Mouse (Mus musculus): ENCODE measurements around the gene Nploc4.
"Not testable (repeated sequence)": the region's sequence is repeated elsewhere in the genome, so short reads cannot be mapped to it uniquely, and the experiment has no call there.

Nploc4 gene

DNA sequence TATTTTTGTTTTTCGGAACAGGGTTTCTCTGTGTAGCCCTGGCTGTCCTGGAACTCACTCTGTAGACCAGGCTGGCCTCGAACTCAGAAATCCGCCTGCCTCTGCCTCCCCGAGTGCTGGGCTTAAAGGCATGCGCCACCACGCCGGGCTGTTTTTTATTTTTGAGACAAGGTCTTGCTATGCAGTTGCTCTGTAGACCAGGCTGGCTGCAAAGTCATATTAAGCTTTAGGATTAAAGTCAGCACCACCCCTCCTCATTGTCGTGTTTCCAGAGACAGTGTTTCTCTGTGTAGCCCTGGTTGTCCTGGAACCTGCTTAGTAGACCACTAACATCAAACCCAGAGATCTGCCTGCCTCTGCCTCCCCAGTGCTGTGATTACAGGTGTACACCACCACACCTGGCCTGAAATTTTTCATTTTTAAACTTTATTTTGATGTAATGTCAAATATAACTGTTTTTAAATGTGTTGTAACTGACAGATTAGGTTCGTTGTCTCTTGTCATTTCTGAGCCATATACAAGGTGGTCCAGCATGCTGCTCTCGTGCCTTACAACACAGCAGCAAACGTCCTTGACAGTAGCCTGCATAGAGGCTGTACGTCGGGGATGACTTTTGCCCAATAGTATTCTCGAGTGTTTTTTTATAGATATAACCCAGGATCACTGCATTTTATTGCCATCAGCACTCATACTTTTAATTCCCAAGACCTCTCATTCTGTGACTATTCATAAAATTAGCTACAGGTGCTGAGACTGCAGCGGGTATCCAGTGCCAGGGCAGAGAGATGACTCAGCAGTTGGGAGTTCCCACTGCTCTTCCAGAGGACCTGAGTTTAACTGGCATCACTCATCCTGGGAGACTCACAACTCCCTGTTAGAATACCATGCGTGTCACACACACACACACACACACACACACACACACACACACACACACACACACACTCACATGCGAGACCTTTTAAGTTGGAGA is 82.9 kb downstream of the Nploc4 start:
- peak; percentile 59 for DNase-seq (ENCODE audit: low read depth, low spot score)

DNA sequence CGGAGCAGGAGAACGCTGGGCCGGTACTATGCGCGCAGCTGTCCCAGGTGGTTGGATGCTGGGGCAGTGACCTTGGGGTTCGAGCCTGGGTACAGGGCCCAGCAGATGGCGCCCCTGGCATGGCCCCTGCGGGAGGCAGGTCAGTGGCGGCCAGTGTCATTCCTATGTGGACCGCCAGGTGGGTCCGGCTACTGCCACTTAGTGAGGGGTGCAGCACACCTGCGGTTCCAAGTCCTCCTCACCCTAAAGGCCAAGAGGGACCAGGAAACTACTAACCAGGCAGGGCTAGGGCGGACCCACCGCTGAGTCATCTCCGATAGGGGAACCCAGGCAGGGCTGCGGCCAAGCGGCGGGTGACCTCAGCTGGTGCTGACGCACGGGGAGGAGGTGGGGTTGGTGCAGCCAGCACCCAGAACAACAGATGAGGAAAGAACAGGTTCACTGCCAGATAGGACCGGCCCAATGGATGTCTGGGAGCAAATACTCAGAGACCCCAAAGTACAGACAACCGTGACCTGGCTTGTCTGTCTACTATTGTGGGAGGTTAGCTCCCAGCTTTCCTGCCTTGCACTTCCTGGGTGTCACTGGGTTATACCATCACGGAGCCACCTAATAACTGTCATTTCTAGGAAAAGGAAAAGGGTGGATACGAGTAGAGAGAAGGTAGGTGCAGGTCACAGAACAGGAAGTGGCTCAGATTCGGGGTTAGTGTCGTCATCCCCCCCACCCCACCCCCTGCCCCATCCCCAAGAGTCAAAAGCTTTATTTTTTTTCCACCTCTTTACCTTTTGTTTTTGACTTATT is 83.8 kb downstream of the Nploc4 start:
- peak; percentile 38 for DNase-seq (ENCODE audit: low read depth, low spot score)

DNA sequence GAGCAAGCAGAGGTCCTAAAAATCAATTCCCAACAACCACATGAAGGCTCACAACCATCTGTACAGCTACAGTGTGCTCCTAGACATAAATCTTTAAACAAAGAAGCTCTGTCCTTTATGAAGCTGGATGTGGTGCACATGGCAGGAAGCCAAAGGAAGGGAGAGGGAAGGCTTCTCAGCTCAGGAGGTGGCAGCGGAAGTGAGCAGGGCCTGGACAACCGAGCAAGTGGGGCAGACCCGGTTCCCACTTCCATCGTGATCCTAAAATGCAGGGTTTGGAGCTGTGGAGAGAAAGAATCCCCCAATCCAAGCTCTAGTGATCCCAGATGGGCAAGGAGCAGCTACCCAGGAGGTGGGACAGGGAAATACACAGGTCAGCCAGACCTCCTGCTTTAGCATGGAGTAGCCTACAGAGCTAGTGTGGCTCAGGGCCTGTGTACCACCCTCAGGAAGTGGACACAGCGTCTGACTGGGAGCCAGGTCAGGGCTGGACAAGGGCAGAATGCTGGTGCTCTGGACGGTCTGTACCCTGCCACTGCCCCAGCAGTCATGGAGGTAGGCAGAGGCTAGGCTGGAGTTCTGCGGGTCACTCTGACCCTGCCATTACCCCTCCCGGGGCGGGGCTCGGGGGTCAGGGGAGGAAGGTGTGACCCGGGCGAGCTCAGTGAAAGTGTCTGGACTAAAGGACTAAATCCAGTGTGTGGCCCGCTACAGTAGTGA is 84.8 kb downstream of the Nploc4 start:
- DNase-seq (ENCODE audit: low read depth, low spot score), result peak; percentile 70

DNA sequence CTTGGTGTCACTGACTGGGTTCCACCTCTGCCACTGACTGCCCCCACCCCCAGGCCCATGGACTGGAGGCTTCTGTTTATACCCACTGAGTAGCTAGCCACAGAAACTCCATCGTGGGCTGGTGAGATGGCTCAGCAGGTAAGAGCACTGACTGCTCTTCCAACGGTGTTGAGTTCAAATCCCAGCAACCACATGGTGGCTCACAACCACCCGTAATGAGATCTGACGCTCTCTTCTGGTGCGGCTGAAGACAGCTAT is 85.5 kb downstream of the Nploc4 start:
- DNase-seq (ENCODE audit: low read depth, low spot score), result not testable (repeated sequence)

DNA sequence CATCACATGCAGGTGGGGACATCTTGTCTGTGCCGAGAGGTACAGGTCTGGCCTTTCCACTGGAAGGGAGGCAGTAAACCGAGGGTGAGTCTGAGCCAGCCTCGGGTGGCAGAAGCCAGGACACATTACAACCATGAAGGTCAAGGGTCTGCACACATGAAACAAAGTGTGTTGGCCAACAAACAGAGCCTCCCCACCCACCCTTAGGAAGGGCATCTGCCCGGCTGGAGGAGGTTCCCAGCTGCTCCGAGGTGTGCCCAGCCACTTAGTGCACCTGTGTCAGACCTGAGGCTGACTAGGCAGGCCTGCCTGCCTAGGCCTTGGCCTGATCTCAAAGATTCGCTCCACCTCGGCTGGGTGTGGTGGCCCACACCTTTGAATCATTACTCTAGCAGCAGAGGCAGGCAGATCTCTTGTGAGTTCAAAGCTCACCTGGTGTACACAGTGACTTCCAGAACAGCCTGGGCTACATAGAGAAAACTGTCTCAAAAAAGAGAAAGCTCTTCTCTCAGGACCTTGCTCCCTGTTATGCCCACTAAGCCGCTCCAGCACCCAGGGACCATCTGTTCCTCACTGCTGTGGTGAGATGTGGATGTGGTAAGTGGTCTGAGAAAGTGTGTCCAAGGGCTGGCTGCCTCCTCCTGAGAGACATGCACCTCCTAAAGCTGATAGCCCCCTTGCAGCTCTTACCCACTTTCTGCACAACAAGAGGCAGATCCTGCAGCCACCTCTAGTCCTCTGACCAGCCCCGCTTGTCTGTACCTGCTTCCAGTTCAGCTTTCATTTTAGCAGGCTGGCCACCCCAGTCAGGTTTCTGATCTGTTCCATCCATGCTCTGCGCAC is 86.0 kb downstream of the Nploc4 start:
- no peak for DNase-seq (ENCODE audit: low read depth, low spot score)

DNA sequence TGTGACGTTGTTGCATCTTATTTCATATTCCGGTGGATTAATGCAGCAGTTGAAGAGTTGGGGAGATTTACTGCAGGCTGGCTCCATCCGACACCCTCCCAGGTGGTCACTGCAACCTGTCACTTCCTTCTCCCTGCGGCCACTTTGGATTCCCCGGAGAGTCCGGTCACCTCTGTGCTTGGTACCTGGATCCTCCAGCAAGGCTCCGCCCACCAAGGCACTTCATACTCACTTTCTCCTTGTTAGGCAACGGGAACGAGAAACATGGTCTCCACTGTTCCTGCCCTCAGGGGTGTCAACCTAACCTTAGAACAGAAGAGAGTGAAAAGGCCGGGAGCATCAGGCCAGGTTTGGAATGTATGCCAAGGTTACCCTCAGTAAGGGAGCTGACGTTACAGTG is 86.8 kb downstream of the Nploc4 start:
- no peak for DNase-seq (ENCODE audit: low read depth, low spot score)

DNA sequence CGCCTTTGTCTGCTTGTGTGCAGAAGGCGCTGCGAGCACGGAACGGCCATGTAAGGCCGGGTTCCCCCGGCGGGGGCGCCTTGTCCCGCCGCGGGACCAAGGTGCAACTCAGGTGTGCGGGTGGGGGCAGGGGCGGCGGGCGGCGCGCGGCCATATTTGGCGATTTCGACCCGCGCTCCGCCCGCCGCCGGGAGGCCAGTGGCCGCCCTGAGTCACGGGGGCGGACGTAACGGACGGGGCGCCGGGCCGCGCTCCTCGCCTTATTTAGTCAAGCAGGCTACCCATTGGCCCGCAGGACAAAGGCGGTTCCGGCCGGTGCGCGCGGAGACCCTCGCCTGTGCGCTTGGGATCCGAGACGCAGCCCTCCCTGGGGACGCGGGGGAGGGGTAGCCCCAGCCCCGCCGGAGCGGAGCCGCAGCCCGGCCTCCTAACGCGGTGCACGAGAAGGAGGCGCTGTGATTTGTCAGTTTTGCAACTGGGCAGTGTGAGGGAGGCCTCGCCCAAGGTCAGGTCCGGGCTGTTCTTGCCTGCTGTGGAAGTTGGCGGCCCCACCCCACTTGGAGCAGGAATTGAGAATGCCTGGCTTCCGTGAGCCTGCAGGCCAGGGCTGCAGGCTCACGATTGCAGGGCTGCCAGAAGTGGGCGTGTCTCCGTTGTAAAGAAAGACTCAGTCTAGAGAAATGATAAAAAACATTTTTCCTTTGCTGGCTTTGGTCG is 87.4 kb downstream of the Nploc4 start:
- peak; percentile 86 for DNase-seq (ENCODE audit: low read depth, low spot score)

DNA sequence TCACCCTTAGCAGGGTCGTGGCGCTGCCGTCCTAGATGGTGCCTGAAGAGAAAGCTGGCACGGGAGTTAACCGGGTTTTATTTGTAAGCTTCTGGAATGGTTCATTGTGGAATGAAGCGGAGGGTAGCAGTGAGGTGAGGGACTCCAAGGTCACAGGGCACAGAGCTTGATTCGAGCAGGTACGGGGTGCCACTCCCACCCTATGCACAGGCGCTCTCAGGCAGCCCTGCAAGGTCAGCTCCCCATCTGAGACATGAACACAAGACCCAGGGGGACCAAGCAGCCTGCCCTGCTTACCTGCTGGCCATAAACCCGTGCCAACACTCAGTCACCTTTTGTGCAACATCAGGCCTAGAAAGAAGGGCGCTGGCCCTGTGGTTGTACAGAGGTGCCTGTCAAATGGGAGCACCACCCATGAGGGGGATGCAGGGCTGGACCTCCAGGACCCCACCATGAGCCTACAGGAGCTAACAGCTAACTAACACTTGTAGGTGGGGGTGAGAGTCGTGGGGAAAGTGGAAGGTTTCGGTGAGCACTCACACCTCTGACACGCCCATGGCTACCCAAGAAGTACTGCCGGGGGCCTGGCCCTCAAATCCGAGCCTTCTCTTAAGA is 88.0 kb downstream of the Nploc4 start:
- DNase-seq (ENCODE audit: low read depth, low spot score), result peak; percentile 43

DNA sequence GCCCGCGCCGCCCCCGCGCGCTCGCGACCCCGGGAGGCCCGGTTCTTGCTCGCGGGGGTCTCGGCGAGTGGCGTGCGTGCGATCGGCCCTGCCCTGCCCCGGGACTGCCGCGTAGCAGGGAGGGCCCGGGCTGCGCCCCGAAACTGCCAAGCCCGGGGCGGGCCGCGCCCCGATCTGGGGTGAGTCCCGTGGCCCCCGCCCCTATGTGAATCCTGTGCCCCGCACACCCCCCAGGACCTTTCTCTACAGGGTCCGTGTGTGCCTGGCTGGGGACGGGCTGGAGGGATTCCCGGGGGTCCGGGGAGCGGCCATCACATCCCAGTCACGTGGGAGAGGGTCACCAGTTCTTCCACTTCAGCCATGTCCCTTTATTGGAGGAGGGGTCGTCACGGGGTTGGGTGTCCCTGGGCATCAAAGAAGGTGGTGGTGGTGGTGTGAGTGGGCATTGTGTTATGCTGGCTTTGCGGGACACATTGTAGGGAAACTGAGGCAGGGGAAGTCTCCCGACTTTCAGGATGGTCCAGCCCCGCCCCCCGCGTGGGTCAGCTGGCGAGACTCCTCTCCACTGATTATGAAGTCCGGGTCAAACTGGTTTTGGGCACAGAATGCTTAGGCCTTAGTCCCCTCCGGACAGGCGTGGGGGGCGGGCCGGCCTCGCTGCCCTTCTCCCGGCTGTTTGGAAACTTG is 88.7 kb downstream of the Nploc4 start:
- DNase-seq (ENCODE audit: low read depth, low spot score), result peak; percentile 39

DNA sequence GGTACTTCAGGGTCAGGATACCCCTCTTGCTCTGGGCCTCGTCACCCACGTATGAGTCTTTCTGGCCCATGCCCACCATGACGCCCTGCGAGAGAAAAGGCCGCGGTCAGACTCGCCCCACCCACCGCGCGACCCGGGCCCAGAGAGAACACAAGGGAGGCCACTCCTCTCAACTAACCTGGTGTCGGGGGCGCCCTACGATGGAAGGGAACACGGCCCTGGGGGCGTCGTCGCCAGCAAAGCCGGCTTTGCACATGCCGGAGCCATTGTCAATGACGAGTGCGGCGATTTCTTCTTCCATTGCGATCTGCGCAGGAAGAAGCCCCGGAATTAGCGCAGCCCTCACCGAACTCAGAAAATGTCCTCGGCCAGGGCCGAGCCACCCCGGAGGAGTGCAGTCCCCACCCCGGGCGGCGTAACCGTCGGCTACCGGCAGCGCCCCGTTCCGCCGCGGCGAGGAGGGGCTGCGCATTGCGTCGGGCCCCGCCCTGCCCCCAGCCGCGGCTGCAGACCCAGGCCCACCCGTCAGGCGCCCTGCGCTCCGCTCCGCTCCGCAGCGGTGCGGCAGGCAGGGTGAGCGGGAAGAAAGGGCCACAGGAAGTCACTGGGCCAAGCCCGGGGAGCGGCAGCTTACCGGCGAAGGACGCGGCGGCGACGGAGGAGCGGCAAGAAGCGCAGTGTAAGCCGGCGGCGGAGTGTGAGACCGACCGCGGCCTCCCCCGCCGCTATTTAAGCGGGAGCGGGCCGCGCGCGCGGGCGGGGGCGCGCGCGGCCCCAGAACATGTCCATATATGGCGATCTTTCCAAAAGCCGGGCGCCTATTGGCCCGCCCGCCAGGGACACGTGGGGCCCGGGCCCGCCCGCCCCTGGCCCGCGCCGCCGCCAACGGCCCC is 89.5 kb downstream of the Nploc4 start, which contains the start of gene Actg1:
Actg1 (minus strand) TSS at position 752 of the 893 bp plus-strand sequence.
- peak; percentile 91 for DNase-seq (ENCODE audit: low read depth, low spot score)

DNA sequence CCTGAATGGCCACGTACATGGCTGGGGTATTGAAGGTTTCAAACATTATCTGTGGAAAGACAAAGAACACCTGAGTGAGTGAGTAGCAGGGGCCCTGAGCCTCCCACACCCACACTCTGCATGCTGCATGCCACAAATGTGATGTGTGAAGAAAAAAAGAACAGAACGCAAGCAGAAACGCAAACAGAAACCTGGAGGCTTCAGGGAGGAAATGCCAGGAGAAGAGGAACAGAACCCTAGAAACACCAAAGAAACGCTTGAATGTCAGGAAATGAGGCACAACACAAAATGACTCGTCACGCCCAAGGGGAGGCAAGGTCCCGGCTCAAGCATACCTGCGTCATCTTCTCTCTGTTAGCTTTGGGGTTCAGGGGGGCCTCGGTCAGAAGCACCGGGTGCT is 90.2 kb downstream of the Nploc4 start:
- DNase-seq (ENCODE audit: low read depth, low spot score), result peak; percentile 36

DNA sequence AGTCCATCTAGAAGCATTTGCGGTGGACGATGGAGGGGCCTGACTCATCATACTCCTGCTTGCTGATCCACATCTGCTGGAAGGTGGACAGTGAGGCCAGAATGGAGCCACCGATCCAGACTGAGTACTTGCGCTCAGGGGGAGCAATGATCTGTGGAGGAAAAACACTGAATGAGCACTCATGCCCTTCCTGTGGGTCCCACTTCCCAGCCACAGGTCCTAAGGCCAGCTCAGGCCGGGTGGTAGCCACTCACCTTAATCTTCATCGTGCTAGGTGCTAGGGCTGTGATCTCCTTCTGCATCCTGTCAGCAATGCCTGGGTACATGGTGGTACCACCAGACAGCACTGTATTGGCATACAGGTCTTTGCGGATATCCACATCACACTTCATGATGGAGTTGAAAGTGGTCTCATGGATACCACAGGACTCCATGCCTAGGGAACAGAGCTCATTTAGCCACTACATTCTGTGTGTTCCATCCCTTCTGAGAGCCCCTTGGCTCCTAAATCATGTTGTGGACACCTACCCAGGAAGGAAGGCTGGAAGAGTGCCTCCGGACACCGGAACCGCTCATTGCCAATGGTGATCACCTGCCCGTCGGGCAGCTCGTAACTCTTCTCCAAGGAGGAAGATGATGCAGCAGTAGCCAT is 91.0 kb downstream of the Nploc4 start:
- DNase-seq (ENCODE audit: low read depth, low spot score), result not testable (repeated sequence)

DNA sequence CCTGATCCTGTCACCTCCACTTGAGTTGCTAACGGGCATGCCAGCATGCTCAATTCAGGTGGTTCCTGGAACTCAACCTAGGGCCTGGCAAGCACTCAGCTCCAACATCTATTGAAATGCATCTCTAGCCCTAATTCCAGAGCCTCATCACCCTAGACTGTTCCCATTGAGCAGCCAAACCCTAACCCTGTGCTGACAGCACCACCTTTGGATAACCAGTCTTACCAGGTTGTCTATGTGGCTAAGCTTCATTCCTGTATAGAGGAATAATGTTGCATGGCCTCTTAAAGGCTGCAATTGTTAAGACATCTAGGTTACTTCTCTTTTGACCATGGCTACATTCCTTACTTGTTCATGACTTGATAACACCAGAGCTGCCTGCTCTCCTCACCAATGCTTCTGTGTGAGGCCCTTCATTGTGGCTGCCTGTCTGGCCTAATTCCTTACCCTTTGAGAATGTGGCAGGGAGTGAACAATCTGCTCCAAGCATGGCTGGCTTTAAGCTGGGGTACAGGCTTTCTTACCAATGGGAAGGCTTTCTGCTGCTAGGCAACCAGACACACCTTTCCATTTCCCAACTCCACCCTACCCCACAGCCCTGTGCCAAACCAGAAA is 92.3 kb downstream of the Nploc4 start:
- peak; percentile 38 for DNase-seq (ENCODE audit: low read depth, low spot score)

DNA sequence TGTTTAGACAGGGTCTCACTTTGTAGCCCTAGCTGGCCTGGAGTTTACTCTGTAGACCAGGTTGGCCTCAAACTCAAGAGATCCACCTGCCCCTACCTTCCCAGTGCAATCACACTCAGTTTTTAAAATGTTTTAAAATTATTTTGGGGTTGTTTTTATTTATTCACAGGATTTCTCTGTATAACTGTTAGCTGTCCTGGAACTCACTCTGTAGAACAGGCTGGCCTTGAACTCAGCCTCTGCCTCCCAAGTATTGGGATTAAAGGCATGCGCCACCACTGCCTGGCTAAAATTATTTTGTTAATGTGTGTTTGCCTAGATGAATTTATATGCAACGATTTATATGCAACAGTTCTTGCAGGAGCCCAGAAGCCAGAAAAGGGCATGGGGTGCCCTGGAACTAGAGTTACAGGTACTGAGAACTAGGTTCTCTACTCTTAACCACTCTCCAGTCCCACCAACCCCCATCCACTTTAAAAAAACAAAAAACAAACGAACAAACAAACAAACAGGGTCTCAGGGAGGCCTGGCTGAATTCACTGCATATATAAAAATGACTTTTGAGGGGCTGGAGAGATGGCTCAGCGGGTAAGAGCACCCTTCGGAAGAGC is 93.1 kb downstream of the Nploc4 start:
- DNase-seq (ENCODE audit: low read depth, low spot score), result no peak

DNA sequence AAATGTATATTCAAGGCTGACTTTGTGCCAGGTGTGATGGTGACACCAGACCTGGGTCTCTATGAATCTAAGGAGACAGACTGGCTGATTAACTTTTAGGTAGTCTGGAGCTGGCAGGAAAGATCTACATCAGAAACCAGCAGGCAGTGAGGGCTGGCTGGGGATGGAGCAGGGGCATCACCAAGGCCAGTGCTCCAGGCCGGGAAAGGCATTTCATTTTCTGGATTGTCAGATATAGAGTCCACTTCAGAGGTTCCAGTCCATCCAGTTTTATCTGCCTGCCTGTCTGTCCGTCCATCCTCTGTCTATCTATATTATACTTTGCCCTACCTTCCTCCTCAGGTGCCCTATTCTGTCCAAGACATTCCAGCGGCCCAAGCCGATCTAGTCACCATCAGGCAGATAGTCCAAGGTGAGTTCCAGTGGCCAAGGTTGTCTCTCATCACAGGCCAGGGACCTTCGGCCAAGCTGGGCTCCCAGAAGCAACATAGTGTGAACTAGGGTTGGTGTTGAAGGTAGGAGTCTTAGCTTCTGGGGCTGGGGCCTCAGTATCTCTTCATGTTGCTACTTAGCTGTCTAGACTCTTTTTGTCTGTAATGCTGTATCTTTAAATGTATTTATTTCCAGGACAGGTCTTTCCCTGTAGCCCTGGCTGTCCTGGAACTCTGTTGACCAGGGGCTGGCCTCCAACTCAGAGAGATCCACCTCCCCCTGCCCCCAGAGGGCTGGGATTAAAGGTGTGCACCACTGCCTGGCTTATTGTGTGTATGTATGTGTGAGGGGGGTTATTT is 93.8 kb downstream of the Nploc4 start:
- DNase-seq (ENCODE audit: low read depth, low spot score), result peak; percentile 1

DNA sequence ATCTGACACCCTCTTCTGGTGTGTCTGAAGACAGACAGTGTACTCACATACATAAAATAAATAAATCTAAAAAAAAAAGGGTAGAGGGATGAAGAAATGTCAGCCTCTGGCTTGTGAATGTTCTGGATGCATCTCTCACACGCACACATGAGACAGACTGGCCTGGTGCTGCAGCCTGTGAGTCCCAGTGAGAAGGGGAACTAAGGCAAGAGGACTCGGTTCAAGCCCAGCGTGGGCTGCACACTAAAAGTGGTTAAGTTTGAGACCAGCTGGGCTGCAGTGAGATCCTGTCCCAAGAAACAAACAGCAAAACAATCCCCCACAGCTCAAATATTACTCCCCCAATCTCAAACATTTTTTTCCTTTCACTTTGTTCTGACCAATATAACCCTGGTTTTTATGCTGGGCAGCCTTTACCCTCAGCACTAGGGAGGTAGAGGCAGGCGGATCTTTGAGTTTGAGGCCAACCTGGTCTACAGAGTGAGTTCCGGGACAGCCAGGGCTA is 94.8 kb downstream of the Nploc4 start:
- no peak for DNase-seq (ENCODE audit: low read depth, low spot score)
